Mouse (Mus musculus) c-Kit-positive CD71-negative TER-119-negative erythroid progenitor cells, embryonic 14.5 days (primary cell): ENCODE results near the gene Ugt1a7c.
A peak's percentile ranks its signal among the peaks of the same experiment; 100 is the strongest.
"Not testable (repeated sequence)": the region's sequence is repeated elsewhere in the genome, so short reads cannot be mapped to it uniquely, and the experiment has no call there.

ENCODE experiments used
- DNase-seq: peaks from one replicate; pipeline ENCODE4 v3.0.0-alpha.2; 2013; ENCODE audit warnings: low read depth

Gene Ugt1a7c

DNA sequence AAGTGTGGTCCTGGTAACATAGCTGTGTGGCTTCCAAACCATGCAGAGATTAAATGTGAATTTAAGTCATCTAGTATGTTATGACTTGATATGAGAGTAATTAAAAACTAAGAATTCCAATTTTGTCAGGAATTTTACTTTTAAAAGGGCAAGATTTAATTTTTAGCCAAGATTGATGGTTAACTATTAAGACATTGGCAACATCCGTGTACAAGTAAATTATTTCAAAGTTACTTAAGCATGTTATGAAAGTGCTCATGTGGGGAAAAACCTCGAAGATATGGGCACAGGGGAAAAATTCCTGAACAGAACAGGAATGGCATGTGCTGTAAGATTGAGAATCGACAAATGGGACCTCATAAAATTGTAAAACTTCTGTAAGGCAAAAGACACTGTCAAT is 102.6 kb downstream of the Ugt1a7c start:
- DNase-seq = no peak

DNA sequence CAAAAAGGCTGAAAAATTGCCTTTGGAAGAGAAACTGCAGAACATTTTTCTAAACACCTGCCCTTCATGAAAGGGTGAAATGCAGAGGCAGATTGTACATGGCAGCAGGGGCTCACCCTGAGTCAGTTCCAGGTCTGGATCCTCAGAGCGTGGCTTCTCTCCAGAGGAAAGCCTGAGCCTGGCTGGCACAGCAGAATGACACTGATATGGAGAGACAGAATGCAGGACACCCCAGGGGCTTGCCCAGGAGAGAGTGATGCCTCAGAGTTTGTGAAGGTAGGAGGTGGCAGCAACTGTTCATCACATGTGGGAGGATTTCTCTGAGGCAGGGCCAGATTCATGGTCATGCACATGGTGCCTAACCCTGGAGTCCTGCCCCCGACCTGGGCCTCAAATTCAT is 105.1 kb downstream of the Ugt1a7c start:
- DNase-seq = no peak

- DNase-seq = no peak
Observed at GRCm38 (mm10) chr1:88200456-88200855, 105.6 kb downstream of the Ugt1a7c start, which contains the start of gene Ugt1a2. Gene Ugt1a2, plus strand, starts transcription at chr1:88200601.

- DNase-seq = peak; percentile 36
Observed at GRCm38 (mm10) chr1:88205294-88205922, 110.5 kb downstream of the Ugt1a7c start, which contains the start of gene Dnajb3. Gene Dnajb3, minus strand, starts transcription at chr1:88205782.

- peak; percentile 9 for DNase-seq
Observed at GRCm38 (mm10) chr1:88206843-88207479, 112.1 kb downstream of the Ugt1a7c start.

DNA sequence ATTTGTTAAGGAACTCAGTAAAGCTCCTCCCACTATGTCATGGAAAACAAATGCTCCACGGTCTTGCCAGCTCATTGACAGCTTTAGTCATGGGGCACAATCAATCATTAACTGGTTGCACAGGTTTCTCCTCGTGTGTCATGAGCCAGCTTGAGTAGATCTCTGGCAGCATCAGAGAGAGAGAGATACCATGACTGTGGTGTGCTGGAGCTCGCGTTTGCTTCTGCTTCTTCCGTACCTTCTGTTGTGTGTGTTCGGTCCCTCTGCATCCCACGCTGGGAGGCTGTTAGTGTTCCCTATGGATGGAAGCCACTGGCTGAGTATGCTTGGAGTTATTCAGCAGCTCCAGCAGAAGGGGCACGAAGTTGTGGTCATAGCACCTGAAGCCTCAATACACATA is 117.0 kb downstream of the Ugt1a7c start, which contains the start of gene Ugt1a1:
Gene Ugt1a1, plus strand, starts transcription at position 148 of the 400 bp plus-strand sequence.
- DNase-seq = no peak

- no peak for DNase-seq
Observed at GRCm38 (mm10) chr1:88212341-88213045, 117.6 kb downstream of the Ugt1a7c start.

DNA sequence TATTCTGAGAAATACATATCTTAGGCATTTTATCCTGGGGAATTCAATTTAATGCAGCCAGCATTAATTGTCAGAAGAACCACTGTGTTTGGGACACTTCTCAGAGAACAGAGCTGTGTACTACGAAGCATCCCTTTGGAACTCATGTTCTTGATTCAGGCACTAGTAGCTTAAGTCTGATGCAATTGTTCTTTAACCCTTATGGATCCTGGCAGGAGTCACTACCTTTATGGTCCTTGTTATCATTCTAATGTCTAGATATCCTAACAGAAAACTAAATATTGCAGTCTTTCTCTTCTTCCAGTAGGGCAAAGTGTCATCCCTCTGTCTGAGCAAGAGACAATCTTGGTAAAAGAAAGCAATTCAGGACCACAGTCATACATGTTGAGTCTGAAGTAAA is 118.2 kb downstream of the Ugt1a7c start:
- no peak for DNase-seq

DNA sequence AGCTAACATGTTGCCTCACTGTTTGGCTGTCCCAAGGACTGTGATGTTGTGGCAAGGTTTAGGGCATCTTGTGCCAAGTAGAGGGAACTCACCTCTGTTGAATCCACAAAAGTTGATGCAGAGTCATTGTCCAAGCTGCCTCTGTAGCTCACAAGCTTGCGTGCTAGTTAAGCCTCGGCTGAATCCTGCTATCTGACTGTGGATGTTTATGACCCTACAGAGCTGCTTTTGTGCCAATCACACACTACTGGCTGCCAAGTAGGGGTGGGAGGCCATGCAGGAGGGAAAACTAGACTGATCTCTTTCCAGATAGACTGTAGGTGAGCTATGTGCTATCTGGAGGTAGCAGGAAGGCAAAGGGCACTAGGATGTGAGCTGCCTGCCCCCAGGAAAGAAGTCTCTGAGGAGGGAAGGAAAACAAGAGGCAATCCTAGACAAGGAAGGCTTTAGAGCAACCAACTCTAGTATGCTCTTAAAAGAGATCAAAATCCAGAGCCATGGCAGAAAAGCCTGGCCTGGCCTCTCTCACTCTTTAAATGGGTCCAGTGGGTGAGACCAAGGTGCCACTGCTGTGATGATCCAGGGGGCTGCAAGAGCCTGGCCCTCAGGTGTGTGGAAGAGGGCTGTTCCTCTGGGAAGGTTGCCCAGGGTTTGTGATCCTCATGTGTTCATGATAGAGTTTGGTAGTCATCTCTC is 119.1 kb downstream of the Ugt1a7c start:
- DNase-seq = no peak

- DNase-seq = no peak
Observed at GRCm38 (mm10) chr1:88214462-88214952, 119.6 kb downstream of the Ugt1a7c start.

GRCm38 (mm10) chr1:88215466-88216380 is 120.9 kb downstream of the Ugt1a7c start:
- no peak for DNase-seq

- DNase-seq = no peak
Observed at GRCm38 (mm10) chr1:88216551-88216950, 121.7 kb downstream of the Ugt1a7c start.

DNA sequence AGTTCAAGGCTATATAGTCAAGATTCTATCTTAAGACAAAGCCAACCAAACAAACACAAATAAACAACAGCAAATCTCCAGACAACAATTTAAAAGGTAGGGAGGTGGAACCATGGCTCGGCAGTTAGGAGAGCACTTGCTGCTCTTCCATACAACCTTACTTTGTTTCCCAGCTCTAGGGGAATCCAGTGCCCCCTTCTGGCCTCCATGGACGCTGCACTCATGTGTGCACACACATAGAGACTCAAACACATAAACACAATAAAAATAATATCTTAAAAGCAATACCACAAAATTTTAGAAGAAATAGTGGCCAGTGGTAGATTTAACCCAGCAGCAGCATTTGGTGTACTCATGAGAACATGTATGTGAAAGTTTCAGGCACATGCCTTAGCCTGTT is 122.3 kb downstream of the Ugt1a7c start:
- no peak for DNase-seq

DNA sequence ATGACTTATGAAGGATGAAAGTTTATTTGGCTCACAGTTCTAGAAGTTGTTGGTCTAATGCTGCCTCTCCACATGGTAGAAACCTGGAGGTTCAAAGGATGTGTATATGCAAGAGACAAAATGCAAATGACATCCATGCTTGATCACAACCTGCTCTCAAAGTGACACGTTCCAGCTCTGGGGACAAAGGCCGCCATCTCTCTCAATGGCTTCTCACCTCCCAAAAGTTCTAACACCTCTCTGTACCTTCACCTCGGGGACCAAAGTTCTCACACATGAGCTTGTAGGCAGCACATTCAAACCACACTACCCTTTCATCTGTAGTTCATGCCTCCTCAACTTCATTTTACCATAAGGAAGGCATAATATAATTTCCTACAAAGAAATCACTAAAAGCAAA is 122.7 kb downstream of the Ugt1a7c start:
- no peak for DNase-seq

- no peak for DNase-seq
Observed at GRCm38 (mm10) chr1:88218051-88218450, 123.2 kb downstream of the Ugt1a7c start.

DNA sequence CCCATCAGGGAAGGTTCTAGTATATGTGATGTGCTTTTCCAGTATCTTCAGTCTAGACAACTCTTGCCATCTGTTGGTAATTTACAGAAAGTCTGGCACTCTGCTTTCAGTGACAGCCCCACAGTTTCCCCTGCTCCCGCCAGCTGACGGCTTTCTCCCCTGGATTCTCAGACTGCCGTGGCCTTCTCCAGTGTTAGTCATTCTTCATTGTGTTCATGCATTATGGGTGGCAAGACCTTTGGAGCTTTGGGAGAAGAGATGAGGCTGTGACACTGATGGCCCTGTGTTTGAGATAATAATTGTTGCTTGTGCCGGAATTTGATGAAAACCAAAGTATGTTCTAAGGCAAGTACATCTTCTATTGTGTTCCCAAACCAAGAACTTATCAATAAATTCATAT is 123.7 kb downstream of the Ugt1a7c start:
- no peak for DNase-seq

GRCm38 (mm10) chr1:88219054-88219453 is 124.2 kb downstream of the Ugt1a7c start:
- no peak for DNase-seq

DNA sequence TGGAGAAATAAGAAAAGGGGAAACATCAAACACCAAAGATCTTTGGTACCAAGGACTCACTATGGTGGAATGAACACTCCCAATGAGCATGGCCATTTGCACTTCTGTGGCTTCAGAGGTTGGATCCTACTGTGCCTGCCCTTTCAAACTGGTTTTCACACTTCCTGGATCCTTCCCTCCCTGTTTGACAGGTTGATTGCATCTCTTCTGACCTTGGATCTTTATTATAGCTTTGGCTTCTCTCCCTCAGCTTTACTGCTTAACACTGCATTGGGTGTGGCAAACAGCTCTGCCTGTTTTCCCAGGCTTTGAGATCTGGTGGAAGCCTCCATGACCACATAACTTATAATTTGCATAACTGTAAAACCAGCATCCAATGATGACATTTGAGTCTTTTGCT is 125.5 kb downstream of the Ugt1a7c start:
- DNase-seq = no peak

DNA sequence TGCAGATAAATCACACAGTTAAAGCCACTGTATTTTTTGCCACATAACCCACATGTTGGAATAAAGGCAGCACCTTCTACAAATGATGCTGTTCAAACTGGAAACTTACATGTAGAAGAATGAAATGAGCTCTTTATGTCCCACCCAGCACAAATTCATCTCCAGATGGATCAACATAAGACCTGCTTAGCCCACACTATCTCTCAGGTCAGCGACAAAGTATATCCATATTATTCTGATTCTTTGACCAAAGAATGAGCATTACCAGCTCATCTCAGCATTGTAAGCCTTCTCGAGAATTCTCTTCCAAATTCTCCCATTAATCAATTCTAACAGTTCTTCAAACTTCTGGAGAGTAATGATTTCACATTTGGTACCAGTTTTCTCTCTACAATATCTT is 127.4 kb downstream of the Ugt1a7c start:
- no peak for DNase-seq

DNA sequence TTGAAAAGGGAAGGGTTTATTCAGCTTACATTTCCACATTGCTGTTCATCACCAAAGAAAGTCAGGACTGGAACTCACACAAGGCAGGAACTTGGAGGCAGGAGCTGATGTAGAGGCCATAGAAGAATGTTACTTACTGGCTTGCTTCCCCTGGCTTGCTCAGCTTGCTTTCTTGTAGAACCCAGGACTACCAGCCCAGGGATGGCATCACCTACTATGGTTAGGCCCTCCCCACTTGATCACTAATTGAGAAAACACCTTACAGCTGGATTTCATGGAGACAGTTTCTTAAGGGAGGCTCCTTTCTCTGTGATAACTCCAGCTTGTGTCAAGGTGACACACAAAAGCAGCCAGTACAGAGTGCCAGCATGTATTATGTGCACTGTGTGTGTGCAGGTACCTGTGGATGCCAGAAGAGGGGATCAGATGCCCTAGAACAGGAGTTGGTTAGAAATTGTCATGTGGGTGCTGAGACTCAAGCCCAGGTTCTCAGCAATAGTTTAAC is 128.2 kb downstream of the Ugt1a7c start:
- not testable (repeated sequence) for DNase-seq

DNA sequence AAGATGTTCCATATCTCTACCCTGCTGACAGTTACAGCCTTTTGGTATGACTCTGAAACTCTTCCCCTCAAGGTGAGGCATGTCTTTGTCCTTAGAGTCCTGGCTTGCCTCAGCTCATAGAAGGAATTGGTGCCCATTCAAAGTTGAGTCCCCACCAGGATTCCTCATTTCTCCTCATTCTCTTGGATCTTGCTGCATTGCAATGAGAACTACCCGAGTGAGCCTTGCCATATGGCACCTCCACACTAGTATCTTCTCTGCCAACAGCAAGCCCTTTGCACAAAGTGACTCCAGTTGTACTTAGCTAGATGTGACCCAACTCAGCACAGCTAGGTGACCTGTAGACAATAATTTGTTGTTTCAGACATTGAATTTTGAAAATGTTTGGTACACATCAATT is 128.7 kb downstream of the Ugt1a7c start:
- no peak for DNase-seq
